Mouse (Mus musculus) stomach, embryonic 14.5 days (tissue): ENCODE measurements around the gene Usp2. TPM values are rescaled to one million over a fixed set of nuclear protein-coding genes. Genes with fewer than 3 reads are reported as not detected.

Experiments used
- ATAC-seq: fragments of 200-750 bp; cut with Nextera tagmentation; 2 replicates; pipeline ENCODE4 v1.8.0; 2017; ENCODE audit warnings: low read depth, moderate TSS enrichment; ENCODE audit not compliant: insufficient number of reproducible peaks, insufficient read depth, low FRiP score
- H3K27ac ChIP-seq: fragments of 300-500 bp; sonication (generic); 2 replicates; pipeline ENCODE4 v1.5.1; 2014; ENCODE audit warnings: mild to moderate bottlenecking, low read length, moderate library complexity, mixed read lengths
- H3K27me3 ChIP-seq: fragments of 300-500 bp; sonication (generic); 2 replicates; pipeline ENCODE4 v1.6.1; 2014; ENCODE audit warnings: low read length, control low read depth, mixed read lengths; ENCODE audit not compliant: control insufficient read depth, insufficient read depth
- H3K36me3 ChIP-seq: fragments of 300-500 bp; sonication (generic); 2 replicates; pipeline ENCODE4 v1.6.1; 2014; ENCODE audit warnings: mild to moderate bottlenecking, control low read depth, low read length, moderate library complexity, mixed read lengths; ENCODE audit not compliant: control insufficient read depth, insufficient read depth
- H3K4me1 ChIP-seq: fragments of 300-500 bp; sonication (generic); 2 replicates; pipeline ENCODE4 v1.6.1; 2014; ENCODE audit warnings: low read length, control low read depth, mixed read lengths; ENCODE audit not compliant: control insufficient read depth, insufficient read depth
- H3K4me2 ChIP-seq: fragments of 300-500 bp; sonication (generic); replicated peaks from 2 replicates; pipeline ENCODE4 v1.6.1; 2014; ENCODE audit warnings: low read depth, low read length, control low read depth
- H3K4me3 ChIP-seq: fragments of 300-500 bp; sonication (generic); 2 replicates; pipeline ENCODE4 v1.5.1; 2014; ENCODE audit warnings: low read depth, low read length, control low read depth
- H3K9ac ChIP-seq: fragments of 300-500 bp; sonication (generic); replicated peaks from 2 replicates; pipeline ENCODE4 v1.6.1; 2014; ENCODE audit warnings: low read depth, mild to moderate bottlenecking, control low read depth, low read length, moderate library complexity, mixed read lengths
- H3K9me3 ChIP-seq: fragments of 300-500 bp; sonication (generic); 2 replicates; pipeline ENCODE4 v1.6.1; 2016; ENCODE audit warnings: low read depth, low read length, control low read depth; ENCODE audit not compliant: control insufficient read depth
- WGBS: fragments of 180-500 bp; shearing (Covaris S2); extraction: QIAGEN DNeasy Blood & Tissue Kit; methylation state at CpG from one replicate; pipeline ENCODE4 v1.1.7; 2014; 5-methylcytosine and 5-hydroxymethylcytosine counted together
- polyA plus RNA-seq: library from polyadenylated mRNA; unstranded; fragments of >200 nt; fragmentation: Nextera tagmentation; extraction: Ambion mirVana; gene quantifications from 2 replicates; pipeline ENCODE4 v1.2.1, GENCODE M21; 2014

Usp2 gene
- polyA plus RNA-seq, 1 experiment from 2014 or later, result 15.0 TPM

DNA sequence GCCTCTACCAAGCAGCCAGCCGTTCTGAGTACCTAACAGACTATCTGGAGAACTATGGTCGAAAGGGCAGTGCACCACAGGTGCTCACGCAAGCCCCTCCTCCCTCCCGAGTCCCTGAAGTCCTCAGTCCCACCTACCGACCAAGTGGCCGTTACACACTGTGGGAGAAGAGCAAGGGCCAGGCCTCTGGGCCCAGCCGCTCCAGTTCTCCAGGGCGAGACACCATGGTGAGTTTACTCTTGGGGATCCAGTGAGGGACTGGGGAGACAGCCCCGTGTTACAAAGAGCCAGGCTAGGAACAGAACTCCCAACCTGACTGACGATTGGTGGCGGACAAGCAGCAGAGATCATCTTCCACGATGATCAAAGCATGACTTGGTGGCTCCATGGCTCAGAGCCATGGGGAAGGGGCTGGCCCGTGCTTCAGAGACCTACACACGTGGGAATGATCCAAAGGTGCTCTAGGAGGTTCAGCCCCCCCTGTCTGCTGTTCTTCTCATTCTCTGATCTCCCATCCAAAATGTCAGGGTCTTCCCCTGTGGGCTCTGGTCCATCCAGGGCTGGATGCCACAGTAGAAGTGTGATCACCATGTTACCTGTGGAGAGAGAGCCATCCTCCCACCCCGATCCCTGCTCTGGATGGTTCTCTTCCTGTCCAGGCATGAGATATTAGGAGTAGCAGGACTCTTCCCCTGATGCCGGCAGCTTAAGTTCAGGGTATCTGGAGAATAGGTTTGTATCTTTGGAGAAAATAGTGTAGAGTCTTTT lies 9.4 kb downstream of the Usp2 start:
- no peaks in the 10 kb centered on the region for H3K27me3 ChIP-seq
- peaks cover 26% of the 10 kb centered on the region for H3K4me1 ChIP-seq
- H3K4me2 ChIP-seq, result no peak overlapping the region
- ATAC-seq, result no peak
- no peak overlapping the region for H3K9ac ChIP-seq
- H3K4me3 ChIP-seq, result no peak overlapping the region
- no peaks in the 10 kb centered on the region for H3K9me3 ChIP-seq
- H3K36me3 ChIP-seq, result no peaks in the 10 kb centered on the region
- no peak overlapping the region for H3K27ac ChIP-seq
- WGBS, result 70% methylated on average over 16 of the region's 16 CpGs

DNA sequence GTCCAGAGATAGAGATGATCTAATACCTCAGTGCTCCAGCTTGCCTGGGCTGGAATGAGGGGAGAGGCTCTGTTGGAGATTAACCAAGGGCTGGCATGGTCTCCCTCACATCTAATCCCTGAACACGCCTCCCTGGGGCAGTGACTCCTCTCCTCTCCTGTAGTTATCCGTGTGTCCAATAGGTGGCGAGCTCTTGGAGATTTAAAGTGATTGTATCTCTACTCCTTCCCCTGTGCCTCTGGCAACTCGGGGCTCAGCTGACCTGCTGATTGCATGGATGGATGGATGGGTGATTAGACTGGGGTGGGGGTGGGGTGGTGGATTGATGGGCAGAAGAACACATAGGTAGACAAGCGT lies 9.9 kb downstream of the Usp2 start:
- Histone ChIP-seq H3K27ac (no peak overlapping the region), H3K27me3 (no peaks in the 10 kb centered on the region), H3K4me1 (peaks cover 23% of the 10 kb centered on the region), H3K9ac (no peak overlapping the region), H3K9me3 (no peaks in the 10 kb centered on the region), H3K4me2 (no peak overlapping the region), H3K4me3 (no peak overlapping the region), H3K36me3 (no peaks in the 10 kb centered on the region)
- WGBS, result 28% methylated on average over 5 of the region's 5 CpGs
- ATAC-seq, result no peak

DNA sequence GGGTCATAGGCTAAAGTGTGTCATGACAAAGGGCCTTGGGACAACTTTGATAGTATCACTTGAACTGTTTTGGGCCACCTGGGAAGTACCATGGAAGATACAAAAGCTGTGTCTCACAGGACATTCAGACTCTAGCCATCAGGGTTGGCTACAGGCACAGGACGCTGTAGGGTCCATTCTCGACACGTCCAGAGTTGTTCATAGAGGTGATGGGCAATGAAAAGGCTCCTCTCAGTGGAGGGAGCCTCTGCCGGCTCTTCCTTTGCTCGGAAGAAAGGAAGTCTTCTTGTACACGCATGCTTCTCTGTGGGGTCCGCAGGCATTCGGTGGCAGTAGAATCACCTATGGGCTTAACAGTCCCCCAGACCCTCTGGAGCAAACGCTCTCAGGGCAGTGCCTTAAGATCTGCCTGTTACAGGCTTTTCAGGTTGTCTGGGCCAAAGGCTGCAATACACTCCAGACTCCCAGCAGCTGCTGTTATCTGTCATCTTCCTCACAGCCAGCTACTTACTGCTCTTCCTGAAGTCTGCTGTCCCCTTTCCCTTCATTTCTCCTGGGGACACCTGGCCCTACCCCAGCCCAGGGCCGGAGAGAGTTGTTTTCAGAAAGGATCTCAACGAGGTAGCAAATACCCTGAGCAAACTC lies 10.6 kb downstream of the Usp2 start:
- Histone ChIP-seq H3K36me3 (no peaks in the 10 kb centered on the region), H3K9me3 (no peaks in the 10 kb centered on the region), H3K4me3 (no peak overlapping the region), H3K27ac (no peak overlapping the region), H3K27me3 (no peaks in the 10 kb centered on the region), H3K4me2 (no peak overlapping the region), H3K4me1 (peaks cover 16% of the 10 kb centered on the region), H3K9ac (no peak overlapping the region)
- WGBS, result 82% methylated on average over 11 of the region's 11 CpGs
- no peak for ATAC-seq

DNA sequence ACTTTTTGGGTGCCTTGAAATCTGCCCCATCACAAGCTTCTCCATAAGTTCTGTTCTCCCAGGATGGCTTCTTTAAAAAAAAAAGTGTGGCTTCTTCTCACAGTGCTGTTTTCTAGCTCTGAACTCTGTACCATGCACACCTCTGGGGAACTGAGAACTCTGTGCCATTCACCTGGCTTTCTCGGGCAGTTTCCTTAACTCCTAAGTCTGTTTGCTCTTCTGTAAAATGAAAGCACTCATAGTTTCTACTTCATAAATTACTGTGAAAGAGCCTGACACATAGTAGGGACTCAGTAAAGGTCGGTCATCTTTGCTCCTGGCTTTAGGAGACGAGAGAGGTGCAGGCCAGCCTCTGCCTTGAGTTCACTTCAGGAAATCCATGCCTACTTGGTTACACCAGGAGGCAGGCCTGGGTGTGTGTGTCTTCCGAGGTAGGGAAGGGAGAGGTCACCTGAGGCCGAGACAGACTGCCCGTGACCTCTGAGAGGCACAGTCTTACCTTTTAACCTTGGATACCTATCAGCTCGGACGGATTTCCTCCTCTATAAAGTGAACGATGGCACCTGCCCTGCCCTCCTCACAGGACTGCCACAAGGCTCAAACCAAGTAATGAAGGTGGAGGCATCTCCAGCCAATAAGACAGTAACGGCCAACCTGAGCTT lies 11.4 kb downstream of the Usp2 start:
- Histone ChIP-seq H3K27ac (no peak overlapping the region), H3K9me3 (no peaks in the 10 kb centered on the region), H3K4me1 (peaks cover 14% of the 10 kb centered on the region), H3K27me3 (no peaks in the 10 kb centered on the region), H3K4me2 (no peak overlapping the region), H3K4me3 (no peak overlapping the region), H3K36me3 (no peaks in the 10 kb centered on the region), H3K9ac (no peak overlapping the region)
- ATAC-seq, result no peak
- WGBS, result 79% methylated on average over 10 of the region's 10 CpGs

DNA sequence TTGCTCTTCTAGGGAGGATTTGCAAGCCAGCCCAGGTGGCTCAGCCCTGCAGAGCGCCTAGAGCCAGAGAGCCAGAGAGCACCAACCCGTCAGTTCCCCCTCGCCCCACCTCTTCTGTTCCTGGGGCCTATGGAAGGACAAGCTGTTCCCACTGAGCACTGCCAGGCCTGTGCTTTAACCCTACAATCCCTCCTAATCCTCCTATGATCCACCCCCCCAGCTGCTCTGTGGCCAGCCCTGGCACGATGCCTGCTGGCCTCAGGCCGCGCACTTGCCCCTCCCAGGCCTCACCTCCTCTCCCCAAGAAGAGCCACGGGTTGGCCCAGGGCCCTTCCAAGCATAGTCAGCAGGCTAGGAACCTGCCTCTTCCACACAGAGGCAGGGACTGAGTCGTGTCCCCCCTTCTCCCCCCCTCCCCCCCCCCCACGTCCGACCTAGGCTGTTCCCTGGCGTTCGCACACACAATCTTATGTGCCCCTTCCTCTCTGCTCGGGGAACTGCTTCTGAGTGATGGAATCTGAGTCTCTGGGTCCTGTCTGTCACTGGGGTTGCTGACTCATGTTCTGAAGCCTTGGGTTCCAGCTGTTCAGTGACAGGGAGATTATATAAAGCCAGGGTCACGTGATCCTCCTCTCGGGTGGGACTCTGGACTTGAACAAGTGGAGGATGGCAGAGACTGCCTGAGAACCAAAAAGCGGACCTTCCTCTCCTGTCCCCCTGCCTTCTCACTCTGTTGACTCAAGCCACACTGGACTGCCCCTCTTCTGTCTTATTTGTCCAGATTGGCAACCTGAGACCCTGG lies 12.3 kb downstream of the Usp2 start:
- no peaks in the 10 kb centered on the region for H3K9me3 ChIP-seq
- WGBS, result 34% methylated on average over 15 of the region's 16 CpGs
- H3K4me1 ChIP-seq, result peaks cover 22% of the 10 kb centered on the region
- ATAC-seq, result peak; percentile 51; the same call in 1 of the 2 replicates
- no peak overlapping the region for H3K27ac ChIP-seq
- no peak overlapping the region for H3K4me3 ChIP-seq
- H3K4me2 ChIP-seq, result no peak overlapping the region
- H3K36me3 ChIP-seq, result no peaks in the 10 kb centered on the region
- H3K9ac ChIP-seq, result no peak overlapping the region
- no peaks in the 10 kb centered on the region for H3K27me3 ChIP-seq

DNA sequence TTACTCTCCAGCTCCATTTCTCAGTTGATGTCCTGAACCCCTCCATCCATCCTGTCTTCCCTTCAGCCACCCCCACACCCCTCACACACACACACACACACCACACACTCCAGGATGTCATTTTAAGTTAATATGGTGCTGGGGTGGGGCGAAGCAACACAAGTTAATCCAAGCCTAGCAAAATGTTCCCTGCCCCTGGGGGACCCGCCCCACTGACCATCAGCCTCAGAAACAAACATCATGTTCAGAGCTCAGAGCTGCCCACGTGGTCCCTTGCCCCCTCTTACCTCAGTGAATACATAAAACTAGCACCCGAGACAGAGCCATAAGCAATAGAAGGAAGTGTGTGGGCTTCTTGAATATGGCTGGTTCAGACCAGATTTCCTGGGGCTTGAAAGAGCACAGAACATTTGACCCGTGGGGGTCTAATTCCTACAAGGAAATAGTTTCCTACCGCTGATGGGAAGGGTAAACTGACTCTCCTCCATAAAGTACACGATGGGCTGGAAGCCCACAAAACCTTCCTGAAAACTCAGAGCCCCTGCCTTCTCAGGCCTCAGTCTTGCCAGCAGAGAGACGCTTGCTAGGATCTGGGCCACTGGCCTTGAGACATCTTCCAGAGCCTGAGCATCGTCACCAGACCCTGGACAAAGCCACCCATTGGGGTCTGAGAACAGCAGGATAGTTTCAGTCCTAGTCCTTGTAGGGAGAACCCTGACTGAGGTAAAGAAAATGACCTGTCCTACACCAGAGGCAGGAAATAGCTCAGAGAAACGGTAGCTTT lies 13.4 kb downstream of the Usp2 start:
- Histone ChIP-seq H3K4me1 (peaks cover 25% of the 10 kb centered on the region), H3K4me2 (no peak overlapping the region), H3K36me3 (no peaks in the 10 kb centered on the region), H3K27me3 (no peaks in the 10 kb centered on the region), H3K4me3 (no peak overlapping the region), H3K9ac (no peak overlapping the region), H3K9me3 (no peaks in the 10 kb centered on the region), H3K27ac (no peak overlapping the region)
- 65% methylated on average over 10 of the region's 10 CpGs for WGBS
- no peak for ATAC-seq

DNA sequence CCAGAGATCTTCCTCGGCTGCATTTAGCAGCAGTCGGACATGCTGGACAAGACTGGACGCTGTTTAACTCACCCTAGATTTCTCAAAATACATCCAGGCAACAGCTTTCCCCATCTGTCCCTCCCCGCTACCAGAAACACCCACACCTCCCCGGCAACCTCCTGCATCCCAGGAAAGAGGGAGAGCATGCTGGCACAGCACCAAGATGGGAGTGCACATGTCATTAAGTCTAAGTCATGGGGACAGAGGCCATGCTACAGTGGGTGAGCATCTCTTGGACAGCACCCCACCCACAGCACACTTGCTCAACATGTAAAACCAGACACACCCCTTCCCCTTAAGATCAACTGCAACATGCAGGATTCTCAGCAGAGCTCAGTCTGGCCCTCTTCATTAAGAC lies 14.1 kb downstream of the Usp2 start:
- Histone ChIP-seq H3K4me3 (no peak overlapping the region), H3K9ac (no peak overlapping the region), H3K9me3 (no peaks in the 10 kb centered on the region), H3K27ac (no peak overlapping the region), H3K36me3 (no peaks in the 10 kb centered on the region), H3K27me3 (0 out of 2 replicates have a peak, but pooled peaks cover 3% of the 10 kb centered on the region), H3K4me1 (peaks cover 29% of the 10 kb centered on the region), H3K4me2 (no peak overlapping the region)
- 67% methylated on average over 5 of the region's 5 CpGs for WGBS
- no peak for ATAC-seq
